ENCODE assay signal across 11 mouse cellular contexts in the genomic region with DNA sequence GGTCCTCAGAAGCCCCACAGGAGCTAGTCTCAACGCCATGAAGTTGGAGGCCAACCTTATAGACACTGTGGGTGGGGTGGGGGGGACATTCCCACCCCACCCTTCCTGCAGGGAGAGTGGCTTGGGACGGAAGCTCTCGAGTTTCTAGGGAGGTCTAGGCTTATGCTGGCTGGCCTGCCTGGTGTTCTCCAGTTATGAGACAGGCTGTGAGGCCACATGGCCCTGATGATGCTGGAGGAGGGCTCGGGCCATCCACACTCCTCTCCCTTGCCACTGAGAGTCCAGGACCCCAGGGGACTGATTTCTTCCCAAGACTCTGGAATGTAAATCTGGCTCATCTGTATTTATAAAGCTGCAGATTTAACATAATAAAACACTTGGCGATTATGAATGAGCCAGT.
"Had no signal": no experiment of that assay in that cellular context is flagged by ENCODE, and none has a peak within 500 bp of the region (broad histone marks: within the 10 kb centered on the region; RNA-seq: fewer than 3 reads in every experiment).

No protein-coding gene starts in this region.

- ATAC-seq: midbrain, embryonic 13.5 days had no signal

- H3K36me3 ChIP-seq: liver, embryonic 15.5 days had no signal

- H3K4me1 ChIP-seq: liver, embryonic 15.5 days had no signal

- H3K27me3 ChIP-seq: limb, embryonic 13.5 days; liver, embryonic 15.5 days had no signal

- H3K27ac ChIP-seq: limb, embryonic 13.5 days; liver, embryonic 15.5 days; midbrain, embryonic 13.5 days had no signal

- H3K4me2 ChIP-seq: limb, embryonic 13.5 days; liver, embryonic 11.5 days; liver, embryonic 15.5 days; midbrain, embryonic 13.5 days had no signal

- DNase-seq: kidney, adult 8-10 months; kidney, postnatal 25 days; layer of hippocampus, adult 9-11 months; lung, adult 2 months; right cerebral cortex, postnatal 14 days; thymus, adult 18-20 months; thymus, postnatal 25 days had no signal

- H3K9me3 ChIP-seq: limb, embryonic 13.5 days; liver, embryonic 15.5 days; midbrain, embryonic 13.5 days had no signal

- H3K9ac ChIP-seq: limb, embryonic 13.5 days; liver, embryonic 15.5 days; midbrain, embryonic 13.5 days had no signal

- H3K4me3 ChIP-seq: limb, embryonic 13.5 days; liver, embryonic 15.5 days; midbrain, embryonic 13.5 days had no signal
